Mouse (Mus musculus): ENCODE data around the gene Galntl6.
"Not testable (repeated sequence)": the region's sequence is repeated elsewhere in the genome, so short reads cannot be mapped to it uniquely, and the experiment has no call there.

Gene Galntl6

DNA sequence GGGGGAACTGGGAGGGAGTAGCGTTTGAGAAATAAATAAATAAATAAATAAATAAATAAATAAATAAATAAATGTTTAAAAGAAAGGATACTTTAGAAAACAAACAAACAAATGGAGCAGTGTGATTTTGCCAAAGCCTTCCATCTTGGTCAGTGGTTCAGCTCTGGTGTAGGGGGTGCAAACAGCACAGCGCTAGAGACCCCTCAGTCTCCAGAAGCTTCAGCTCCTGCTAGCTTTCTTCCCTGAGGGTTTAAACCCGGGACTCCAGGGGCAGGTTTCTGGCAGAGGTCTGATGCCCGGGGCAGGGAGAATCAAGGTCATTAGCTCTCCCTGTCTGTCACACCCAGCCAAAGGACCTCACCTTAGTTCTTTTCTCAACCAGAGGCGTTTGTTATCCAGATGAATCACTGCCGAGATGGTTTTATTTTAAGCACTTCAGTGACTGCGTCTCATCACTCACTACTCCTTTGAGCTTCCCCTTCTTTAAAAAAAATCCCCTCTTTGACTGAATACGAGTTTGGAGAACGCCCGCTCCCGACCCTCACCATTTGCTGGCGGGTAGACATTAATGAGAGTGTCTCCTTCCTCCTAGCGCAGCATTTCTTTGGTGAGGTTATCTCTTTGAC, 1146.6 kb downstream of the Galntl6 start:
- no peak for DNase-seq (ENCODE audit: low spot score)

GRCm38 (mm10) chr8:57765192-57765591, 1147.2 kb downstream of the Galntl6 start:
- no peak for DNase-seq (ENCODE audit: low spot score)

- not testable (repeated sequence) for DNase-seq (ENCODE audit: low spot score)
These were observed 1149.8 kb downstream of the Galntl6 start for GRCm38 (mm10) chr8:57762622-57763021.

DNA sequence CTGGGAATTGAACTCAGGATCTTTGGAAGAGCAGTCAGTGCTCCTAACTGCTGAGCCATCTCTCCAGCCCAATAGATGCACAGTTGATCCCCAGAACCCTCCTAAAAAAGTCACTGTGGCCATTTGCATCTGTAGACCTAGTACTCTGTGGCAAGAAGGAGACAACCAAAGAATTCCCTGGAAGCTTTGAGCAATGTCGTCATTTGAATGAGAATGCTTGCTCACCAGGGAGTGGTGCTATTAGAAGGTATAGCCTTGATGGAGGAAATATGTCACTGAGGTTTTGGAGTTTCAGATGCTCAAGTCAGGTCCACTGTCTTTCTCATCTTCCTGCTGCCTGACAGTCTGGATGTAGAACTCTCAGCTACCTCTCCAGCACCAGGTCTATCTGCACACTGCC, 1151.5 kb downstream of the Galntl6 start:
- no peak for DNase-seq (ENCODE audit: low spot score)

DNA sequence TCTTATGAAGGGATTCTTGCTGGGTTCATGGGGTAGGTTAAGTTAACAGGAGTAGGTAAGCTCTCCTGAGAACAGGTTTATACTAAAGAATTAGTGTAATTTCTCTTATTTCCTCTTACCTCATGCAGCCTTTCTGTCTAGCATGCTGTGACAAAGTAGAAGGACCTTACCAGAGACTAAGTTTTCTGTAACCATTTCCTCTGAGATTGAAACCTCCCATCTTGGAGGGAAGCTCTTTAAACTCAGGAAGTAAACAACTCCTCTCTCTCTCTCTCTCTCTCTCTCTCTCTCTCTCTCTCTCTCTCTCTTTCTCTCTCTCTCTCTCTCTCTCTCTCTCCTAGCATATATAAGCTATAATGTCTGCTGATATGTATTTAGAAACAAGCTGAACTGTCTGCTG, 1153.6 kb downstream of the Galntl6 start:
- DNase-seq (ENCODE audit: low spot score), result no peak

- DNase-seq (ENCODE audit: low spot score), result no peak
These were observed 1155.0 kb downstream of the Galntl6 start for GRCm38 (mm10) chr8:57757476-57757875.

- no peak for DNase-seq (ENCODE audit: low spot score)
These were observed 1158.4 kb downstream of the Galntl6 start for GRCm38 (mm10) chr8:57754066-57754465.

- no peak for DNase-seq (ENCODE audit: low spot score)
These were observed 1168.8 kb downstream of the Galntl6 start for GRCm38 (mm10) chr8:57743636-57744035.

DNA sequence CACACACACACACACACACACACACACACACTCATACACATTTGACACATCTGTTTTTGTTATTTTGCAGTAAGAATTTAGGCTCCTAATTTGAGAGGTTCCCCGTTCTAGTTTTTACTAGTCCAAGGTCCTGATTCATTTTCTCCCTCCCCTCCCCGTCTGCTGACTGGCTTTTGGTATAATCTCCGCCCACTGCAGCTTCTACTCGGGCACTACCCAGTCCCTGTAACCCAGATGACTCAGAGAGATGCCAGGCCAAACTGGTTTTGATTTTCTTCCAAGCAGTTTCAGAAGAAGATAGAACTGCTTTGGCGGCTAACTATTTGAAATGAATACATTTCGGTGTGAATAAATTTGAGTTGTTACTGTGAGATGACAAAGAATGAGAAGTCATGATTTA, 1170.5 kb downstream of the Galntl6 start:
- no peak for DNase-seq (ENCODE audit: low spot score)

DNA sequence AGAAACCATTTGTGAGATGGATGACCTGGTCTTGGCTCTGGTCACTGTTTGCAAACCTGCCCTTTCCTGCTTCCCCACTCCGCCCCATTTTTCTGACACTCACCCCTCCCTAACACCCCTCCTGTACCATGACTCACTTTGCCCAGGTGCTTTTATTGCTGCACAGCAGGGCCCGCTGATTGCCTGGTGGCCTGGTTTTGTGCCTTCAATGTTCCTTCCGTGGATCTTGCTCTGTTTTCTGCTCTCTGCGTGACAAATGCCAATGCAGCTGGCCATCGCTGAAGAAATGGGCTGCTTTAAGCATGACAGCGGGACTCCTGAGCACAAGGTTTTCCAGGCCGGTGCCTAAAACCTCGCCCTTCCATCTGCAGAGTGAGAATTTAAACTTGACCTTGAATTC, 1171.1 kb downstream of the Galntl6 start:
- peak; percentile 25 for DNase-seq (ENCODE audit: low spot score)

DNA sequence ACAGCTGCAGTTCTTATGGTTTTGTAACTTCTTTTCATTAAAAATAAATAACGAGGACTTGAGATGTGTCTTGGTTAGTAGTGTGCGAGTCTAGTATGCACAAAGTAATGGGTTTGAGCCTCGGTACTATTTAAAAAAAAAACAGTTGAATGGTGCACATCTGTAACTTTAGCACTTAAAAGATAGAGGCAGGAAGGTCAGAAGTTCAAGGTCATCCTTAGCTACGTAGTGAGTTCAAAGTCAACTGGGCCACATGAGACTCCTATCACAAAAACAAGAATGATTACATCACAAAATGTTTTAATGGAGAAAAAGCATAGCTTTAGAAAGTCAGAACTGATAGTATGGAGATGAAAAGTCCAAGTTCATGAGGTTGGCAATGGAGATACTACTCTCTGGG, 1175.2 kb downstream of the Galntl6 start:
- no peak for DNase-seq (ENCODE audit: low spot score)

- DNase-seq (ENCODE audit: low spot score), result no peak
These were observed 1179.6 kb downstream of the Galntl6 start for GRCm38 (mm10) chr8:57732795-57733194.

DNA sequence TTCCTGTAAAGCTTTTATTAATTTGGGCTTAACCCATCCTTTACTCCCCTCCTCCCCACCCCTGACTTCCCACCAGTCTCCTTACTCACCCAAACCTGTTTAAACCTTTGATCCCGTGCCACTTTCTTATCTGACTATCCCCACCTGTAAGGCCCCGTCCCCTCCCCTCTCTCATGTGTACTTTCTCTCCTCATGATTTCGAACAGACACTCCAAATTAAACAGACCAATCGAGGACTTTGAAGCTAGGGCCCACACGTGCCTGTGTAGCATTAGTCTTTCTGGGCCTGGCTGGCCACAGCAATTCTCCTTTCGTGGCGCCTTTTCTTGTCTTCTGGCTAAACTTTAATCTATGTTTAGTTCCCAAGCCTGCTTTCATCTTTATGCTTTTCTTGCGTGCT, 1180.8 kb downstream of the Galntl6 start:
- no peak for DNase-seq (ENCODE audit: low spot score)

DNA sequence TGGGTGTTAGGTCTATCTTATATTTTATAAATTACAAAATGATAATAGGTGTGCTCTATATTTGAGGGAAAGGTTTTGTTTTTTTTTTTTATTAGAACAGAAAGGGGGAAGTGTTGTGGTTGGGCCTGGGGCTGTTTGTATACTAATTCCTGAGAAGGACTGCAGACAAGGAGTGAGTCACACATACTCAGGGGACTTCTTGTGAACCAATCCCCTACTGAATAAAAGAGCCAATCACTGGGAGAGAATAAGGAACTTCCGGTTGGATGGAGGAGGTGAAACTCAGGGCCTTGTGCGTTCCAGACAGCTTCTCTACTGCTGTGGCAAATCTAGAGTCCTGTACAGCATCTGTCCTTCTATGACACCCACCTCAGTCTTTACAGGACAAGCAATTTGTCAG, 1184.2 kb downstream of the Galntl6 start:
- no peak for DNase-seq (ENCODE audit: low spot score)

DNA sequence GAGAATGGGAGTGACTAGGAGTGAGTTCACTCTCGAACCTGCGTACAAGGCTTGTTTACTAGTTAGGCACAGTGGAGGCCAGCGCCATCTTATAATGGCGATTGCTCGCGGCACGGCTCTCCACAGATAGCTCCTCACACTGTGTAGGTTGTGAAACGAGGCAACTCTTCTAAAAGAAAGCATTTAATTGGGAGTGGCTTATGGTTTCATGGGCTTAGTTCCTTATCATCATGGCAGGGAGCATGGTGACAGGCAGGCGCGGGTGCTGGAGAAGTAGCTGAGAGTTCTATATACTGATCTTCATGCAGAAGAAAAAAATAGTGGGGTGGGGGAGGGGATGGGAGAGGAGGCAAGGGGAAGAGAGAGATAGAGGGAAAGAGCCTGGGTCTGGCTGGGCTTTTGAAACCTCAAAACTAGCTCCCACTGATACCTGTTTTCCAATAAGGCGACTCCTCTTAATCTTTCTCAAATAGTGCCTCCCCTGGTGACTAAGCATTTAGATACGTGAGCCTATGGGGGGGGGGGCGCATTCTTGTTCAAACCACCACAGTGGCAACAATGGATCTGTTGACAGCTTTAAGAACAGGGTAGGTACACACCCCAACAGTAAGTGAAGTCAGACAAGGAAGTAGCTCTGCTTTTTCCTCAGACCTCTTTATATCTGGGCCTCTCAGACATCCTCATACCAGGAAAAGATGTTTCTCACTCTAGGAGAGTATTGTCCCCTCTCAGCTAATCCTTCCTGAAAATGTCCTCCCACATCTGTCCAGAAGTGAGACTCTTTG, 1187.4 kb downstream of the Galntl6 start:
- DNase-seq (ENCODE audit: low spot score), result no peak
